Mouse (Mus musculus) stomach, postnatal 0 days (tissue): Measurements from ENCODE around the gene Clec16a.

Experiments used
- CTCF ChIP-seq: IDR thresholded peaks from 2 replicates; pipeline ENCODE4 v1.5.1; 2016; ENCODE audit warnings: antibody characterized with exemption, low read depth, mild to moderate bottlenecking, moderate library complexity
- EP300 ChIP-seq: optimal IDR thresholded peaks from 2 replicates; pipeline ENCODE3; 2016; ENCODE audit warnings: antibody characterized with exemption

- TF ChIP-seq EP300, result no peak
- TF ChIP-seq CTCF, result 0 out of 2 replicates have a peak, but pooled peaks have one; percentile 21
These were observed 75.9 kb downstream of the Clec16a start for GRCm38 (mm10) chr16:10620961-10621614.
